Comparison of ENCODE assay signal across 25 mouse cellular contexts in the genomic region with DNA sequence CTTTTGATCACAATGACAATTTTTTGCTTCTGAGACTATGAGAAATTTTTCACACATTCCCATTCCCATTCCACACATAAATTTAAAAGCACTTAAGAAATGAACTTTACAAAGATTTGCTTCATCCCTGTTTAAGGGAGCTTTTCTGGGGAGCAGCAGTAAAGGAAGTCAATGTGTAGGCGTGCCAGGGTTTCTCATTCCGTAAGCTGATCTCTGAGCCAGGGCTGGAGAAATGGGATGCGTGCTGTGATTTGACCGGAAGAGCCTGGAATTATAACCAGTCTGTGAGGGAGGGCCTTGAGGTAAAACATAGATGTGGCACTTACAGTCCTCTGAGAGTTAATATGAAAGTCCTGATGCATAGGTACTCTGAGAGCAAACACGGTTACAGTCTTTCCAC.
DNase-seq lines count a peak whose midpoint lies in the region; ATAC-seq and TF ChIP-seq lines count a peak whose summit lies in the region.
"Had no signal": no experiment of that assay in that cellular context is flagged by ENCODE, and none has a peak within 500 bp of the region (broad histone marks: within the 10 kb centered on the region; RNA-seq: fewer than 3 reads in every experiment).

No protein-coding gene starts in this region.

- peak; percentile 12 for DNase-seq in embryo, embryonic 11 days
- DNase-seq in embryo, embryonic 10.5 days (ENCODE audit: low spot score), result no peak
- DNase-seq in kidney, postnatal 0 days (ENCODE audit: low spot score), result peak; percentile 68
- DNase-seq in kidney, adult 11 months, result no peak
- DNase-seq in embryonic facial prominence, embryonic 10.5 days (ENCODE audit: low spot score), result peak; percentile 16
- no peak for DNase-seq in cerebellum, postnatal 36 days
- no peak for DNase-seq in cerebellum, adult 9-10 months
- DNase-seq: adrenal gland, adult 2 months; adrenal gland, postnatal 14 days; B cell, adult 2 months; cerebellum, adult 11-12 months; cerebellum, adult 8-10 months; cerebellum, postnatal 14 days; gastrocnemius, adult 2 months; gastrocnemius, postnatal 14 days; heart, adult 11 months; kidney, adult 18-20 months had no signal

- H3K9me3 ChIP-seq in kidney, postnatal 0 days (replicated peaks; ENCODE audit: low read length), result no peaks in the 10 kb centered on the region
- H3K9me3 ChIP-seq in embryonic facial prominence, embryonic 10.5 days, result no peaks in the 10 kb centered on the region
- H3K9me3 ChIP-seq: embryonic facial prominence, embryonic 13.5 days; G1E; hindbrain, embryonic 12.5 days; hindbrain, embryonic 15.5 days had no signal

- H3K4me2 ChIP-seq in kidney, postnatal 0 days (ENCODE audit: low read length), result no peak overlapping the region
- H3K4me2 ChIP-seq: embryonic facial prominence, embryonic 13.5 days; heart, embryonic 11.5 days; hindbrain, embryonic 12.5 days; hindbrain, embryonic 15.5 days had no signal

- no peak overlapping the region for H3K27ac ChIP-seq in kidney, postnatal 0 days
- no peak overlapping the region for H3K27ac ChIP-seq in embryonic facial prominence, embryonic 10.5 days (replicated peaks)
- 0 out of 2 replicates have a peak overlapping the region, but pooled peaks have one; percentile 12 for H3K27ac ChIP-seq in embryonic fibroblast, embryonic 13.5 days (ENCODE audit: insufficient read depth, low read length)
- H3K27ac ChIP-seq: embryonic facial prominence, embryonic 13.5 days; gastrocnemius, adult 2 months; hindbrain, embryonic 12.5 days; hindbrain, embryonic 15.5 days had no signal

- WGBS in kidney, postnatal 0 days, result 12% methylated on average over 5 of the region's 5 CpGs
- 64% methylated on average over 5 of the region's 5 CpGs for WGBS in embryonic facial prominence, embryonic 10.5 days

- H3K9ac ChIP-seq in kidney, postnatal 0 days (ENCODE audit: low read depth, low read length), result no peak overlapping the region
- H3K9ac ChIP-seq: embryonic facial prominence, embryonic 13.5 days; hindbrain, embryonic 12.5 days; hindbrain, embryonic 15.5 days had no signal

- no peak overlapping the region for H3K4me3 ChIP-seq in kidney, postnatal 0 days (replicated peaks; ENCODE audit: low read depth, low read length)
- H3K4me3 ChIP-seq in embryonic facial prominence, embryonic 10.5 days, result no peak overlapping the region
- H3K4me3 ChIP-seq in embryonic fibroblast, embryonic 13.5 days (ENCODE audit: insufficient read depth, low read length), result no peak overlapping the region
- H3K4me3 ChIP-seq: embryonic facial prominence, embryonic 13.5 days; gastrocnemius, adult 2 months; hindbrain, embryonic 12.5 days; hindbrain, embryonic 15.5 days had no signal

- H3K27me3 ChIP-seq in kidney, postnatal 0 days (ENCODE audit: insufficient read depth, low read length), result no peaks in the 10 kb centered on the region
- H3K27me3 ChIP-seq in embryonic facial prominence, embryonic 10.5 days (replicated peaks; ENCODE audit: low read depth, poor library complexity, severe bottlenecking), result no peaks in the 10 kb centered on the region
- H3K27me3 ChIP-seq: CH12.LX; embryonic facial prominence, embryonic 13.5 days; hindbrain, embryonic 12.5 days; hindbrain, embryonic 15.5 days had no signal

- no peak for TF ChIP-seq POLR2A in embryonic fibroblast, embryonic 13.5 days (IDR thresholded peaks at IDR 0.05; ENCODE audit: low read depth, low read length)

- no peaks in the 10 kb centered on the region for H3K36me3 ChIP-seq in kidney, postnatal 0 days (ENCODE audit: insufficient read depth, low read length)
- no peaks in the 10 kb centered on the region for H3K36me3 ChIP-seq in embryonic facial prominence, embryonic 10.5 days (replicated peaks)
- H3K36me3 ChIP-seq: embryonic facial prominence, embryonic 13.5 days; G1E had no signal

- no peak for ATAC-seq in kidney, postnatal 0 days (replicated peaks; ENCODE audit: low FRiP score, low read depth)
- ATAC-seq: forebrain, embryonic 14.5 days had no signal

- no peak for TF ChIP-seq CTCF in kidney, postnatal 0 days (IDR thresholded peaks at IDR 0.05; ENCODE audit: low read depth)
- no peak for TF ChIP-seq CTCF in embryonic fibroblast, embryonic 13.5 days (IDR thresholded peaks at IDR 0.05; ENCODE audit: borderline replicate concordance, insufficient read depth, low read length)

- H3K4me1 ChIP-seq in kidney, postnatal 0 days (replicated peaks; ENCODE audit: insufficient read depth, low read length), result no peaks in the 10 kb centered on the region
- no peaks in the 10 kb centered on the region for H3K4me1 ChIP-seq in embryonic facial prominence, embryonic 10.5 days
- H3K4me1 ChIP-seq in embryonic fibroblast, embryonic 13.5 days (ENCODE audit: control insufficient read depth, insufficient read depth, low read length), result no peaks in the 10 kb centered on the region
- H3K4me1 ChIP-seq: hindbrain, embryonic 12.5 days; hindbrain, embryonic 15.5 days had no signal

Comparison
In these comparisons a context has a peak if more than half of its experiments do, and no peak if none do; other contexts are left out.
1. DNase-seq: peak in embryo, embryonic 11 days (single experiment), kidney, postnatal 0 days (single experiment) and embryonic facial prominence, embryonic 10.5 days (single experiment); none in embryo, embryonic 10.5 days (single experiment), kidney, adult 11 months (single experiment), cerebellum, postnatal 36 days (0 of 2) and cerebellum, adult 9-10 months (single experiment).